Mouse (Mus musculus) stomach, postnatal 0 days (tissue): ENCODE results near the gene Gm10277. TPM values are rescaled to one million over a fixed set of nuclear protein-coding genes. Genes with fewer than 3 reads are reported as not detected.

Experiments
- ATAC-seq: fragments of 200-750 bp; cut with Nextera tagmentation; 2 replicates; pipeline ENCODE4 v1.8.0; 2017; ENCODE audit not compliant: low FRiP score, low TSS enrichment
- DNase-seq: peaks from one replicate; pipeline ENCODE4 v3.0.0-alpha.2; 2016; ENCODE audit warnings: low spot score
- H3K27ac ChIP-seq: fragments of 300-500 bp; sonication (generic); replicated peaks from 2 replicates; pipeline ENCODE4 v1.5.1; 2014; ENCODE audit warnings: mild to moderate bottlenecking, control low read depth
- H3K27me3 ChIP-seq: fragments of 300-500 bp; sonication (generic); 2 replicates; pipeline ENCODE4 v1.6.1; 2014; ENCODE audit warnings: low read length; ENCODE audit not compliant: control insufficient read depth, insufficient read depth
- H3K36me3 ChIP-seq: fragments of 300-500 bp; sonication (generic); 2 replicates; pipeline ENCODE4 v1.6.1; 2014; ENCODE audit warnings: low read length, mixed read lengths; ENCODE audit not compliant: control insufficient read depth, insufficient read depth
- H3K4me1 ChIP-seq: fragments of 300-500 bp; sonication (generic); replicated peaks from 2 replicates; pipeline ENCODE4 v1.6.1; 2014; ENCODE audit warnings: antibody characterized with exemption; ENCODE audit not compliant: control insufficient read depth, insufficient read depth
- H3K4me2 ChIP-seq: fragments of 300-500 bp; sonication (generic); replicated peaks from 2 replicates; pipeline ENCODE4 v1.6.1; 2014; ENCODE audit warnings: low read depth, mild to moderate bottlenecking, control low read depth, moderate library complexity
- H3K4me3 ChIP-seq: fragments of 300-500 bp; sonication (generic); 2 replicates; pipeline ENCODE4 v1.5.1; 2014; ENCODE audit warnings: low read depth, low read length, control low read depth
- H3K9ac ChIP-seq: fragments of 300-500 bp; sonication (generic); 2 replicates; pipeline ENCODE4 v1.6.1; 2014; ENCODE audit warnings: mild to moderate bottlenecking, low read length, control low read depth, mixed read lengths
- H3K9me3 ChIP-seq: fragments of 300-500 bp; sonication (generic); 2 replicates; pipeline ENCODE4 v1.6.1; 2016; ENCODE audit warnings: low read length; ENCODE audit not compliant: control insufficient read depth
- CTCF ChIP-seq: IDR thresholded peaks from 2 replicates; pipeline ENCODE4 v1.5.1; 2016; ENCODE audit warnings: antibody characterized with exemption, low read depth, mild to moderate bottlenecking, moderate library complexity
- EP300 ChIP-seq: optimal IDR thresholded peaks from 2 replicates; pipeline ENCODE3; 2016; ENCODE audit warnings: antibody characterized with exemption
- WGBS: fragments of 180-500 bp; shearing (Covaris S2); extraction: QIAGEN DNeasy Blood & Tissue Kit; methylation state at CpG from one replicate; pipeline ENCODE4 v1.1.7; 2014; 5-methylcytosine and 5-hydroxymethylcytosine counted together
- polyA plus RNA-seq: library from polyadenylated mRNA; unstranded; fragments of >200 nt; fragmentation: Nextera tagmentation; extraction: Ambion mirVana; gene quantifications from 2 replicates; pipeline ENCODE4 v1.2.1, GENCODE M21; 2015

Gene Gm10277
- polyA plus RNA-seq, 1 experiment from 2014 or later, result 0.40 TPM

- Histone ChIP-seq H3K27me3 (no peaks in the 10 kb centered on the region), H3K4me2 (no peak overlapping the region), H3K4me1 (0 out of 2 replicates have a peak, but pooled peaks cover 2% of the 10 kb centered on the region), H3K4me3 (no peak overlapping the region), H3K9ac (no peak overlapping the region), H3K36me3 (peaks cover 9% of the 10 kb centered on the region), H3K27ac (no peak overlapping the region), H3K9me3 (no peaks in the 10 kb centered on the region)
- 92% methylated on average over 17 of the region's 17 CpGs for WGBS
- TF ChIP-seq CTCF, result no peak
- TF ChIP-seq EP300, result no peak
- ATAC-seq, result no peak
- DNase-seq, result no peak
Measured at GRCm38 (mm10) chr11:77777937-77778336, 9.6 kb downstream of the Gm10277 start.

- no peak for DNase-seq
- Histone ChIP-seq H3K4me2 (no peak overlapping the region), H3K27ac (no peak overlapping the region), H3K4me3 (no peak overlapping the region), H3K36me3 (peaks cover 9% of the 10 kb centered on the region), H3K9ac (no peak overlapping the region), H3K9me3 (no peaks in the 10 kb centered on the region), H3K27me3 (no peaks in the 10 kb centered on the region), H3K4me1 (0 out of 2 replicates have a peak, but pooled peaks cover 2% of the 10 kb centered on the region)
- TF ChIP-seq EP300, result no peak
- TF ChIP-seq CTCF, result no peak
- no peak for ATAC-seq
- WGBS, result 93% methylated on average over 17 of the region's 17 CpGs
Measured at GRCm38 (mm10) chr11:77777436-77777835, 10.1 kb downstream of the Gm10277 start.

GRCm38 (mm10) chr11:77775701-77776400 lies 11.7 kb downstream of the Gm10277 start:
- DNase-seq, result no peak
- no peak overlapping the region for H3K27ac ChIP-seq
- no peak for ATAC-seq
- no peak overlapping the region for H3K9ac ChIP-seq
- no peaks in the 10 kb centered on the region for H3K9me3 ChIP-seq
- WGBS, result 72% methylated on average over 9 of the region's 9 CpGs
- H3K27me3 ChIP-seq, result no peaks in the 10 kb centered on the region
- H3K36me3 ChIP-seq, result peaks cover 9% of the 10 kb centered on the region
- H3K4me1 ChIP-seq, result 0 out of 2 replicates have a peak, but pooled peaks cover under 1% of the 10 kb centered on the region
- no peak for TF ChIP-seq CTCF
- TF ChIP-seq EP300, result no peak
- H3K4me3 ChIP-seq, result no peak overlapping the region
- H3K4me2 ChIP-seq, result no peak overlapping the region

DNA sequence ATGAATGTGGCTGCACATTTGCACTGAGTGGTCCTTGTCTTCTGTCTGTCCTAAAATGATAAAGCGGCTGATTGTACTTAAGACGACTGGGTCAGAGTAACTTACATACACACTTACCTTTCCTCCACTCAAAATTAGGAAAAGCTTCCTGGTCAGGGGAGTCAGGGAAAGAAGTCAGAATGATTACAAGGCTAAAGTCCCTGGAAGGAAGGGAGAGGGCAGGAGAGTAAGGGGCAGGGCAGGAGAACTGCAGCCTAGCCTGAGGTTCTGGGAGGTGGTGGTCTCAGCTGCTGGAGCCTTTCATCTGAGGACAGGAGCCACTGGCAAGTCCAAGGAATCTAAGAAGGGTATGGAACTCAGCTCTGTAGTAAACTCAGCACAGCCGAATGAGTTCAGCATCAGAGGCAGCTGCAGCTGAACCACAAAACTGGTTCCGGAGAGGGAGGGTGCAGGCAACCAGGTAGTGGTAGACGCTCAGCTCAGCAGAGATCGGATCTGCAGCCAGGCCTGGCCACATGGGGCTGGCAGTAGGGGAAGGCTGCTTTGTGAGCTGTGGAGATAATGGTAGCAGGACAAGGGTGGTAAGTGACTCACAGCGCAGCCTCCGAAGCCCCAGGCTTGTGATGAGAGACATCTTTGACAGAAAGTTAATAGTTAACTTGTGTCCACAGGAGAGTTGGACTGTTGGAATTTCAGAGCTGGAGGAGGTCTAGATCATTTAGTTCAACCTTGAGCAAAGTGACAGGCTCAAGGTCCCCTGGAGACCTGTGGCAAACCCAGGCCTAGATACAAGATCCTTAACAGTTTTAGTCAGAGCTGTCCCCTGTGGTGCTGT lies 15.5 kb downstream of the Gm10277 start:
- H3K27ac ChIP-seq, result peak overlapping the region; percentile 78
- H3K36me3 ChIP-seq, result no peaks in the 10 kb centered on the region
- no peaks in the 10 kb centered on the region for H3K27me3 ChIP-seq
- DNase-seq (peak; percentile 76), ATAC-seq (peak; percentile 93)
- H3K4me1 ChIP-seq, result no peaks in the 10 kb centered on the region
- no peak overlapping the region for H3K4me3 ChIP-seq
- TF ChIP-seq CTCF, result no peak
- no peak for TF ChIP-seq EP300
- H3K4me2 ChIP-seq, result no peak overlapping the region
- H3K9ac ChIP-seq, result peak overlapping the region; percentile 35; the same call in 1 of the 2 replicates
- WGBS, result 43% methylated on average over 8 of the region's 8 CpGs
- no peaks in the 10 kb centered on the region for H3K9me3 ChIP-seq

DNA sequence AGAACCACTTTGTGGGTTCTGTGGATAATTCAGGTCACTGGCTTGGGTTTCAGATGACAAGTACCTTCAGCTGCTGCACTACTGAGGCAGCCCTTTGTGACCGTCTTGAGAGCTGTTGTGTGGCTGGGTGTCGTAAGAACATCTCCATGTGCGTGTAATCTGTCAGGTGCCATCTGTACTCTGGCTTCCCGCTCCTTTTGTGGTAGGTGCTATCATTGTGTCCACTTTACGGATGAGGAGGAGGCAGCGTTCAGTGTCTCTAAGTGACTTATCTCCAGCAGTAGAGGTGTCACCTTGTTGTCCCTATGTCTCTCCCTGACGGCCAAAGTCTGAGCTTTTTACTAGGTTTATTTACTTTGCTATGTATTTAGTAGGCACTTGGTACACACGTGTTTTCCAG lies 17.2 kb downstream of the Gm10277 start:
- H3K9ac ChIP-seq, result no peak overlapping the region
- DNase-seq (no peak), ATAC-seq (no peak)
- peaks cover 2% of the 10 kb centered on the region; the same call in 1 of the 2 replicates for H3K4me1 ChIP-seq
- WGBS, result 68% methylated on average over 8 of the region's 8 CpGs
- H3K4me2 ChIP-seq, result no peak overlapping the region
- H3K27ac ChIP-seq, result no peak overlapping the region
- H3K27me3 ChIP-seq, result no peaks in the 10 kb centered on the region
- H3K36me3 ChIP-seq, result no peaks in the 10 kb centered on the region
- TF ChIP-seq EP300 (no peak), CTCF (no peak)
- no peaks in the 10 kb centered on the region for H3K9me3 ChIP-seq
- H3K4me3 ChIP-seq, result no peak overlapping the region

GRCm38 (mm10) chr11:77769496-77769895 lies 18.1 kb downstream of the Gm10277 start:
- DNase-seq, result no peak
- Histone ChIP-seq H3K9me3 (no peaks in the 10 kb centered on the region), H3K36me3 (no peaks in the 10 kb centered on the region), H3K4me3 (no peak overlapping the region), H3K27me3 (no peaks in the 10 kb centered on the region), H3K4me1 (peaks cover 5% of the 10 kb centered on the region), H3K4me2 (no peak overlapping the region), H3K27ac (no peak overlapping the region), H3K9ac (no peak overlapping the region)
- TF ChIP-seq EP300, result no peak
- no peak for TF ChIP-seq CTCF
- ATAC-seq, result no peak
- WGBS, result 83% methylated on average over 4 of the region's 4 CpGs
